Mouse (Mus musculus) forebrain, embryonic 11.5 days (tissue): ENCODE data around the gene Lsm7. TPM values are rescaled to one million over a fixed set of nuclear protein-coding genes. Genes with fewer than 3 reads are reported as not detected.
A peak's percentile ranks its signal among the peaks of the same experiment; 100 is the strongest.

Source experiments
- ATAC-seq: fragments of 200-750 bp; cut with Nextera tagmentation; replicated peaks from 2 replicates; pipeline ENCODE4 v1.8.0; 2017; ENCODE audit warnings: moderate TSS enrichment; ENCODE audit not compliant: low FRiP score
- DNase-seq: peaks from one replicate; pipeline ENCODE4 v3.0.0-alpha.2; 2017; ENCODE audit warnings: low spot score
- H3K27ac ChIP-seq: fragments of 300-500 bp; sonication (generic); 2 replicates; pipeline ENCODE4 v1.5.1; 2014; ENCODE audit warnings: low read depth, low read length
- H3K27me3 ChIP-seq: fragments of 300-500 bp; sonication (generic); 2 replicates; pipeline ENCODE4 v1.6.1; 2014; ENCODE audit warnings: mild to moderate bottlenecking, low read length, mixed read lengths; ENCODE audit not compliant: control insufficient read depth, insufficient read depth
- H3K36me3 ChIP-seq: fragments of 300-500 bp; sonication (generic); 2 replicates; pipeline ENCODE4 v1.6.1; 2014; ENCODE audit warnings: mild to moderate bottlenecking, low read length, moderate library complexity, mixed read lengths; ENCODE audit not compliant: control insufficient read depth, insufficient read depth
- H3K4me1 ChIP-seq: fragments of 300-500 bp; sonication (generic); replicated peaks from 2 replicates; pipeline ENCODE4 v1.6.1; 2014; ENCODE audit warnings: low read length, mixed read lengths; ENCODE audit not compliant: control insufficient read depth, insufficient read depth
- H3K4me2 ChIP-seq: fragments of 300-500 bp; sonication (generic); 2 replicates; pipeline ENCODE4 v1.6.1; 2014; ENCODE audit warnings: low read depth, mild to moderate bottlenecking, low read length, moderate library complexity, mixed read lengths; ENCODE audit not compliant: severe bottlenecking
- H3K4me3 ChIP-seq: fragments of 300-500 bp; sonication (generic); 2 replicates; pipeline ENCODE4 v1.5.1; 2014; ENCODE audit warnings: low read depth, low read length
- H3K9ac ChIP-seq: fragments of 300-500 bp; sonication (generic); 2 replicates; pipeline ENCODE4 v1.6.1; 2014; ENCODE audit warnings: low read length
- H3K9me3 ChIP-seq: fragments of 300-500 bp; sonication (generic); 2 replicates; pipeline ENCODE4 v1.6.1; 2016; ENCODE audit warnings: low read length, mixed read lengths; ENCODE audit not compliant: control insufficient read depth
- WGBS: fragments of 180-500 bp; shearing (Covaris S2); extraction: QIAGEN DNeasy Blood & Tissue Kit; methylation state at CpG from one replicate; pipeline ENCODE4 v1.1.7; 2014; 5-methylcytosine and 5-hydroxymethylcytosine counted together
- polyA plus RNA-seq: library from polyadenylated mRNA; unstranded; fragments of >200 nt; fragmentation: Nextera tagmentation; extraction: Ambion mirVana; gene quantifications from 2 replicates; pipeline ENCODE4 v1.2.1, GENCODE M21; 2014

Gene Lsm7
- polyA plus RNA-seq, 1 experiment from 2014 or later: 308 TPM

- Histone ChIP-seq H3K27ac (peak within 1 kb of the TSS; percentile 78), H3K9me3 (no peaks in the 10 kb centered on the region), H3K4me2 (peak within 1 kb of the TSS; percentile 97), H3K4me1 (peaks cover 17% of the 10 kb centered on the region), H3K4me3 (peak within 1 kb of the TSS; percentile 59), H3K27me3 (no peaks in the 10 kb centered on the region), H3K36me3 (no peaks in the 10 kb centered on the region; the same call in 1 of the 2 replicates), H3K9ac (peak within 1 kb of the TSS; percentile 82)
- peak; percentile 96 for ATAC-seq
- WGBS: under 1% methylated on average over 76 of the region's 82 CpGs
- DNase-seq: peak; percentile 98
Measured at GRCm38 (mm10) chr10:80826151-80827062, 28.6 kb downstream of the Lsm7 start, which contains the start of gene Oaz1. Gene Oaz1 (plus strand): TSS chr10:80826656.

- no peaks in the 10 kb centered on the region for H3K9me3 ChIP-seq
- no peak overlapping the region for H3K27ac ChIP-seq
- whole genome bisulfite sequencing: 83% methylated on average over 2 of the region's 2 CpGs
- no peak overlapping the region for H3K4me2 ChIP-seq
- peaks cover 7% of the 10 kb centered on the region for H3K4me1 ChIP-seq
- DNase-seq (no peak), ATAC-seq (no peak)
- no peak overlapping the region for H3K4me3 ChIP-seq
- H3K9ac ChIP-seq: no peak overlapping the region
- no peaks in the 10 kb centered on the region for H3K27me3 ChIP-seq
- no peaks in the 10 kb centered on the region; the same call in 1 of the 2 replicates for H3K36me3 ChIP-seq
Measured at GRCm38 (mm10) chr10:80824827-80825226, 30.2 kb downstream of the Lsm7 start.

- no peaks in the 10 kb centered on the region for H3K9me3 ChIP-seq
- H3K4me3 ChIP-seq: no peak overlapping the region
- H3K27ac ChIP-seq: no peak overlapping the region
- no peaks in the 10 kb centered on the region for H3K27me3 ChIP-seq
- no peak overlapping the region for H3K9ac ChIP-seq
- H3K36me3 ChIP-seq: no peaks in the 10 kb centered on the region
- WGBS: 74% methylated on average over 8 of the region's 8 CpGs
- no peak for DNase-seq
- ATAC-seq: no peak
- no peak overlapping the region for H3K4me2 ChIP-seq
- peaks cover 7% of the 10 kb centered on the region for H3K4me1 ChIP-seq
Measured at GRCm38 (mm10) chr10:80823847-80824643, 31.0 kb downstream of the Lsm7 start.

- Histone ChIP-seq H3K4me1 (peaks cover 7% of the 10 kb centered on the region), H3K9ac (no peak overlapping the region), H3K27me3 (no peaks in the 10 kb centered on the region), H3K36me3 (no peaks in the 10 kb centered on the region), H3K27ac (no peak overlapping the region), H3K9me3 (no peaks in the 10 kb centered on the region), H3K4me3 (no peak overlapping the region), H3K4me2 (no peak overlapping the region)
- ATAC-seq (no peak), DNase-seq (no peak)
- 94% methylated on average over 1 of the region's 1 CpGs for WGBS
Measured at GRCm38 (mm10) chr10:80823316-80823715, 31.7 kb downstream of the Lsm7 start.

- H3K4me3 ChIP-seq: no peak overlapping the region
- H3K36me3 ChIP-seq: no peaks in the 10 kb centered on the region
- no peaks in the 10 kb centered on the region for H3K27me3 ChIP-seq
- no peak overlapping the region for H3K27ac ChIP-seq
- H3K9me3 ChIP-seq: no peaks in the 10 kb centered on the region
- ATAC-seq (no peak), DNase-seq (no peak)
- no peak overlapping the region for H3K4me2 ChIP-seq
- H3K9ac ChIP-seq: no peak overlapping the region
- 91% methylated on average over 5 of the region's 5 CpGs for WGBS
- H3K4me1 ChIP-seq: peaks cover 2% of the 10 kb centered on the region; the same call in 1 of the 2 replicates
Measured at GRCm38 (mm10) chr10:80822528-80822927, 32.5 kb downstream of the Lsm7 start.

GRCm38 (mm10) chr10:80821991-80822390 is 33.0 kb downstream of the Lsm7 start:
- DNase-seq (no peak), ATAC-seq (no peak)
- H3K4me3 ChIP-seq: no peak overlapping the region
- WGBS: 31% methylated on average over 2 of the region's 2 CpGs
- H3K27ac ChIP-seq: no peak overlapping the region
- no peaks in the 10 kb centered on the region for H3K27me3 ChIP-seq
- H3K4me2 ChIP-seq: no peak overlapping the region
- no peaks in the 10 kb centered on the region for H3K4me1 ChIP-seq
- no peak overlapping the region for H3K9ac ChIP-seq
- no peaks in the 10 kb centered on the region for H3K36me3 ChIP-seq
- H3K9me3 ChIP-seq: no peaks in the 10 kb centered on the region

GRCm38 (mm10) chr10:80819406-80819805 is 35.6 kb downstream of the Lsm7 start:
- Histone ChIP-seq H3K27me3 (no peaks in the 10 kb centered on the region), H3K27ac (no peak overlapping the region), H3K4me1 (no peaks in the 10 kb centered on the region), H3K9me3 (no peaks in the 10 kb centered on the region), H3K4me2 (no peak overlapping the region), H3K4me3 (no peak overlapping the region), H3K9ac (no peak overlapping the region), H3K36me3 (no peaks in the 10 kb centered on the region)
- ATAC-seq: no peak
- WGBS: 66% methylated on average over 3 of the region's 3 CpGs
- DNase-seq: no peak

- DNase-seq (no peak), ATAC-seq (no peak)
- Histone ChIP-seq H3K36me3 (no peaks in the 10 kb centered on the region), H3K27me3 (no peaks in the 10 kb centered on the region), H3K4me1 (no peaks in the 10 kb centered on the region), H3K4me3 (no peak overlapping the region), H3K27ac (no peak overlapping the region), H3K9me3 (no peaks in the 10 kb centered on the region), H3K4me2 (no peak overlapping the region), H3K9ac (no peak overlapping the region)
- 64% methylated on average over 6 of the region's 6 CpGs for WGBS
Measured at GRCm38 (mm10) chr10:80818599-80819281, 36.3 kb downstream of the Lsm7 start.
